Mouse (Mus musculus) heart, postnatal 10 days (tissue): ENCODE data around the gene Cactin. TPM values are rescaled to one million over a fixed set of nuclear protein-coding genes. Genes with fewer than 3 reads are reported as not detected.

Source experiments
- DNase-seq, 2 experiments: peaks; one replicate each; pipeline ENCODE4 v3.0.0; 2021
- intact Hi-C: fragments of 180-260 bp; cut with DNase I; formaldehyde crosslinking; loops from one replicate; pipeline ENCODE4 v1.15.1; 2025
- microRNA-seq, 2 experiments: library from miRNA; unstranded; fragments of <30 nt; microRNA quantifications; one replicate each; pipeline ENCODE4 v1.2.0; 2022
- total RNA-seq, 2 experiments: library from RNA; stranded (reverse); gene quantifications; 2 replicates each; pipeline ENCODE4 v1.2.3; 2021

Gene Cactin
- total RNA-seq, 2 experiments from 2014 or later, result 21.0 to 23.6 TPM

DNA sequence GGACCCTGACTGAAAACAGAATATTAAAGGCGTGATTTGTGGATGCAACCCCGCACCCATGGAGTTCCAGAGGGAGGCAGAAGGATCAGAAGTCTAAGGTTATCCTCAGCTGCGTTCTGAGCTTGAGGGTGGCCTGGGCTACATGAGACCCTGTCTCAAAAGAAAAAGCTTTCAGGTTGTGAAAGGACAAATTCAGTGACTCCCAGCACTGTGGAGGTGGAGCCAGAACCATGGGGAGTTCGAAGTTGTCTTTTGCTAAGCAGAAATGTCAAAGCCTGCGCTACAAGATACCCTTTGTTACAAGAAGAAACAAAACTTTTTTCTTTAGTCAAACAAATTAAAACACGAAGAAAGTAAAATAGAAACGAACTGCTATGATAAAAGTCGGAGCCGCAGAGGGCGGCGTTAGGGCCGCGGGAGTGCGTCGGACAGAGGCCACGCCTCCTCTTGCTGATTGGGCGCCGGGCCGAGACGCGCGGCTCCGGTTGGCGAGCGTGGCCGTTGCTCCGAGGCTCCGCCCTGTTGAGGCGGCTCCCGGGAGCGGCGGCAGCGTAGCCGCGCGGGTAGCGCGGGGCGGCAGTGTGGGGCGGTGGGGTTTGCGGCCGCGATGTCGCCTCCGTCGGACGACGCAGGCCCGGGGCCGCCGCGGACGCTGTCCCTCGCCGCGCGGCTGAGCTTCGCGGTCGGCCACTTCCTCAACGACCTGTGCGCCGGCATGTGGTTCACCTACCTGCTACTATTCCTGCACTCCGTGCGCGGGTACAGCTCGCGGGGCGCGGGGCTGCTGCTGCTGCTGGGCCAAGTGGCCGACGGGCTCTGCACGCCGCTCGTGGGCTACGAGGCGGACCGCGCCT lies 36.3 kb downstream of the Cactin start, which contains the start of gene Mfsd12:
Gene Mfsd12 (plus strand): TSS at position 501 of the 854 bp plus-strand sequence.
- intact Hi-C loops, result no loop called here

DNA sequence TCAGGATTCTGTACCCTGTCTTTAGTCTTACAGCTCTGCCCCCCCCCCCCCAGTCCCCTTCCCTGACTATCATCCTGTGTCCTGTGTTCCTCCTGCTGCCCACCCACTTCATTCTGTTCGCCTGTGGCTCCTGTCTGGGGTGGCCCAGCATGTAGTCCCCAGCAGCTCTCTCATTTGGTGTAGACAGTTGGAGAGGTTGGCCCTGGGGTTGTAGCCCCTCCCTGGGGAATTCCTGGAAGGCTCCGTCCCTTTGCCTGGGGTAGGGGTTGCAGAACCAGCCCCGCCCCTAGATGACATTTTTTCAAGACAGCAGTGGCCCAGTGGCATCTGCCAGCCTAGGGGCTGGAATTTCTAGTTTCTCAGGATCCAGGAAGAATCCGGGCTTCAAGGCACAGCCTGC lies 37.3 kb downstream of the Cactin start:
- intact Hi-C loops, result loop anchor here (2.0 kb wide), 1 partner anchor 19 kb away; no protein-coding TSS in a partner anchor
- DNase-seq, result no peak

More for the DNA sequence above, 36.3 kb downstream of the Cactin start, which contains the start of gene Mfsd12:
- peak; percentile 95 for DNase-seq

DNA sequence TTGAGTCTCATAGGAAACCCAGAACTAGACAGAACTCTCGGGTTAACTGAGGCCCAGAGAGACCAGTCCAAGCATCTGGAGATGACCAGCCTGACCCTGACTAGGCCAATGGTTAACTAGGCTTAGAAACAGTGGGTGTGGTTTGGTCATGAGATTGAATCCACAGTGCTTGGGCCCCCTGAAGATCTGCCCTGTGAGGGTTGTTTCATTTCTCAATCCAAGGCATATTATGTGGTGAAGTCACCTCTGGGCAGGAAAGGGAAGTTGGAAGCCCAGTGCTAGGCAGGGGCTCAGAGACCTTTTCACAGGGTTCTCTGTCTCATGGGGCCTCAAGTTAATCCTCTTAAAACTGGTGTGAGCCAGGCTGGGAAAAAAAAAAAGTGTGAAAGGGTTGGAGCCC lies 37.9 kb downstream of the Cactin start:
- intact Hi-C loops, result loop anchor here (2.0 kb wide), 1 partner anchor 18 kb away; no protein-coding TSS in a partner anchor
- DNase-seq, result no peak

DNA sequence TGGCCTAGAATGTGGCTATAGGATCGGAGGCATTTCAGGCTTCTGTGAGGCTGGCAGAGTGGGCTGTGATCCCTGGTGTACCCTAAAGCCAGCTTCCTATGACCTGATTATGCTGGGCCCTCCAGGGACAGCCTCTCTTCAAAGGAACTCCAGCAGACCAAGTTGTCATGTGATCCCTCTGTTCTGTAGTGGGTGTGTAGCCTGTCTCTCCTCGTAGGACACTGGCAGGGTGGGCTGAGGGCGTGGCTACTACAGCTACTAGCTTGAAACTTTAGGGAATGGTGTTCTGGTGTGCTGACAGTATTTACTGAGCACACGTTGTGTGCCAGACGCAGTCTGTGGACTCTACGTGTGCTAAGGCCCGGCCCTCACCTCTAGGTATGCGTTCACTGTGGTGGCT lies 39.8 kb downstream of the Cactin start:
- intact Hi-C loops, result no loop called here
- DNase-seq, result no peak

DNA sequence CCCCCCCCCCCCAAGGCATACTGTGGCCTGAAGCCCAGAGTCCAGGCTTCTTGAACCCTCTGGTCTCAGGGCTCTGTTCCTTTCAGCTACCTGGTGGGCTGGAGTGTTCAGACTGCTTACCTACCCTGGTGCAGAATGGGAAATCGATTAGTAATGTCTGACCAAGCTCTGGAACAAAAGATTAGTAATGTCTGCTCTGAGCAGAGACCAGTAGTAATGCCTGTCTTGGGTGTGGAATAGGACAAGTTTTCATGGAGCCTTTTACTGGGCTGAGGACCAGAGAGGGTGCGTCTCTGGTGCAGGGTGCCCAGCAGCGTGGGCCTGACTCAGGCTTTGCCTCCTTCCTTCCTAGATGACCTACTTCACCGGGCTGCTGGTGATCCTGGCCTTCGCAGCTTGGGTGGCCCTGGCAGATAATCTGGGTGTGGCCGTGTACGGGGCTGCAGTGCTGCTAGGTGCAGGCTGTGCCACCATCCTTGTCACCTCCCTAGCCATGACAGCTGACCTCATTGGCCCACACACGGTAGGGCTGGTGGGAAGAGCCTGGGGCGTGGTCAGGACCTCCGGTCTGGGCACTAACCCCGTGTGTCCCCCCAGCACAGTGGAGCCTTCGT lies 41.5 kb downstream of the Cactin start:
- no peak for DNase-seq
- intact Hi-C loops, result no loop called here

DNA sequence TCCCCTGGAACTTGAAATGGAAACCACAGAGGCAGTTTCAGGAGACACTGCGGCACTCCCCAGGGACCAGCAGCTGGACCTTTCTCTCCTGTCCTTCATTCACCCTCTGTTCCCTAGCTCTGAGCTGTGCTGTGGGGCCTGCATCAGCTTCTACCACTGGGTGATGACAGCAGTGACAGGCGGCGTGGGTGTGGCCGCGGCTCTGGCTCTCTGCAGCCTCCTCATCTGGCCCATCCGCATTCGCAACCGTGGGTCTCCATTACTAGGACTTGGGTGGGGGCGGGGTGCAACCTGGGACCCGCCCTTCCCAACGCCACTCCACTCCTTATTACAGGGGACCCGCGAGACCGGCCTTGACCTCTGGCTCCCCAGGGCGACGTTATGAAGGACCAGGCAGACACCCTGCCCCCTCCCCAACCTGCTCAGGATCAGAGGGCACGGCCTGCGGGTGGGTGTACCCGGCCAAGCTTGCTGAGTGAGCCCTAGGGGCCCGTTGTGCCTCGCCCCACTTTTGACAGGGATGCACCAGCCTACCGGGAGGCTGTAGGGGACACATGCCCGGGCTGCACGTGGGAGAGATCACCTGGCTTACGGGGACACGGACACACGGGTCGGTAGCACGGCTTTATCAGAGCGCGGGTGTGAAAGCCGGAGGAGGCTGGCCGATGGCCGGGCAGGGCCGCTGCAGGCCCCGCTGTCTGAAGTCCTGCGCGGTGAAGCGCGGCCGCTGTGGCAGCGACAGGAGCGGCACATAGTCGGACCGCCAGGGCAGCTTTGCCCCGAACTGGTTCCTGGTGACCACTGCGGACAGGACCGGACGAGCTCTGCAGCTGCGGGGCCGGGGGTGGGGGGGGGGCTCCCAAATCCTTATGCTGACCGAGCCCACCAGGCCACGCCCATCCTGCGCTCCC lies 42.8 kb downstream of the Cactin start:
- intact Hi-C loops, result no loop called here

DNA sequence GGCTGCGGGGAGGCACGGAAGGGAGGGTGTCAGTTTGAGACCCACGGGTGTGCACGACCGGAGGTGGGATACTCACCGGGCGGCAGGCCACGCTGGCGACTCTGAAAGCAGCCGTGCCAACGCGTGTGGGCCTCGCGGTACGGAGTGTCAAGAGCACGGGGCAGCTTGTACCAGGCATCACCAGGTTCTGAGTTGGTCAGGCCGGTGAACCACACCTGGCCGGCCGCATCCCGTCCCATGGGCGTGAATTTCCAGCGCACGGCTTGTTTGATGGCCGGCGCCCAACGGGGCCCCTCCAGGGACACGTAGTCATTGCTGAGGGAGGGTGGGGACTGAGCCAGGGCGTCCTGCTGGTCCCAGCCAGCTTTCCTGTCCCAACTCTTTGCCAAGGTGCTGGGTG lies 43.8 kb downstream of the Cactin start:
- DNase-seq, result peak; percentile 56 to 63
- intact Hi-C loops, result no loop called here

More for the DNA sequence above, 42.8 kb downstream of the Cactin start:
- peak; percentile 75 to 76 for DNase-seq

DNA sequence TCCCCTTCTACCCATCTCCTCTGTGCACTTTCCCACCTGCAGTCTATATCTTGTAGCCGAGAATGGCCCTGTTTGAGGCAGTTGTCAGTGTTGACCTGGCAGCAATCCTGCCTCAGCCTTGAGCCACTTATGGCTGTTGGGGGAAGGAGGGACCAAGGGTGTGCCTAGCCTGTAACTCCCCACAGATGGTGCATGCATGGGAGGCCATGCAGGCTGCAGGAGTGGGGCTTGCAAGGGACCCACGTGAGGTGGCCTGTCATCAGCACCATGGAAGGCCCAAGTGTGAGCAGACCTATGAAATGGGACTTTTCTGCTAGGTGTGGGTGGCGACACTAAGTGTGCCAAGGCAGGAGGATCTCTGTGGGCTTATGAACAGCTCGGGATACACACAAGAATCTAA lies 44.2 kb downstream of the Cactin start:
- intact Hi-C loops, result no loop called here
- no peak for DNase-seq

DNA sequence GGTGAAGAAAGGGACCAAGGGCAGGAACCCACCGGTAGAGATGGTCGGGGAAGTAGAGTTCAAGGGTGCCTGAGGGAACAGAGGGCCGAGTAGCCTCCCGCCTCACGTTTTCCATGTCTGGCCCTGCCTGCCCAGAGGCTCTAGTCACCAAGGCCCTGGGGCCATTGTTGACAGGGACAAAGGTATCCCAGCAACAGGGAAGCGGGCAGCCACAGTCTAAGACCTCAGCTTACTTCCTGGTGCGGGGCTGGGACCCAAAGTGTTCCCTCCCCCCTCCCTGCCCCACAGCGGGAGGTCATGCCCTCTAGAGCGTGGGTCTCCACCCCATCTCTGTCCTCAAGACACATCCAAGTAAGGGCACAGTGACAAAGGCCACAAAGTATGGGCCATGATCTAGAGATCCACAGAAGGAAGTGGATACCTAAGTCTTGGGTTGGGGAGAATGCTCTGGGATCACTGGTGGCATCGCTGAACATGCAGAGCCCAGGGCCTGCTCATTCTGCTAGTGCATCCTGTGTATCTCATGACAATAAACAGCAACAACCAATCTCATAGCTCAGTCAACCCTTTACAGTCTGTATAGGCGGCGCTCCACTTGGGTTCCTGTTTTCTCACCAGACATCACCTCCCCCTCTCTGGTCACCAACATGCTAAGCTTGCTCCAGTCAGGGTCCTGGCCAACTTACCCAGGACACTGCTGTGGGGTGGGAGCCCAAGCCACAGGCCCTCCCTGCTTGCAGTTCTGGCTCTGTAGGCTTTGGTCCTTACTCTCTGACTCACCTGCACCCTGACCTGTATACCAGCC lies 45.0 kb downstream of the Cactin start, which contains the start of gene 4930404N11Rik:
Gene 4930404N11Rik (minus strand): TSS at position 145 of the 805 bp plus-strand sequence.
- intact Hi-C loops, result no loop called here
- DNase-seq, result no peak

DNA sequence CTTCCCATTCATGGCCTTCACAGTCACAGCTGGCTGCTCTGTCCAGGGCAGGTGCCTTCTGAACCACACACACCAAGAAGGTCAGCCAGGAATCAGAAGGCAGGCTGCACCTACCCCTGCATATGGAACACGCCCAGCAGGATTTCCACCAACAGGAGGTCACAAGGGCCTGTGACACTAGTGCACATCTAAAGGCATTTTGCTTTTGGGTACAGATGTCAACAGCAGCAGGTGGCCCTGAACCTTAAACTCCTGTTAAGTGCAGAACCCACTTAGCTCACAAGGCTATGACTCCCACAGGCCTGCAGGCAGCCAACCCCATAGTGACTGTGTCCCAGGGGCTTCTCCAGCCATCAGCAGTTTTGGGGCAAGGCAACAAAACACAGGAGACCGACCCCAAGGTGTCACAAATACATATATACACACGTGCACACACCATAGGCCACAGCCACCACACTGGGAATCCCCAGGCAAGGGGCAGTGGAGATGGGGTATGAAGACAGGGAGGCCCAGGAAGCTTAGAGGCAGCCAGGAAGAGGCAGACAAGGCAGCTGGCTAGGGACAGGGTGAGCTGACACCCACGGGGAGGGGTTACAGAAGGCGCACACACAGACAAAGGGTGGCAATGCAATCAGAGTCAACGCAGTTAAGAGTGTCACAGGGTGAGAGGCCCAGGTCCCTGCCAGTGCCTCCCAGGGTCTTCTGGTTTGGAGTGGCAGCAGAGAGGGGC lies 45.7 kb downstream of the Cactin start:
- no peak for DNase-seq

DNA sequence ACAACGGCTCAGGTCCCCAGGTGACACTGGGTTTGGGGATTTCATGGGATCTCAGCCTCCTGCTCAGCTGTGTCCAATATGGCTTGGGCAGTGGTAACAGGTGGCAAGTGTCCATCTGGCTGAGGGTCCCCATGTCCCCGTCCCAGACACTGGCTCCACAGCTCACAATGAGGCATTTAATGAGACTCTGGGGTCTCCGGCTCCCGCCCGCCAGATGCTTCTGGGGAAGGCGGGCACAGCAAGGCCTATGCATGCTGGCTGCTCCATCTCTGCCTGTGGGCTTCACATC lies 46.2 kb downstream of the Cactin start:
- DNase-seq, result no peak
- intact Hi-C loops, result no loop called here

More for the DNA sequence above, 45.7 kb downstream of the Cactin start:
- intact Hi-C loops, result no loop called here

DNA sequence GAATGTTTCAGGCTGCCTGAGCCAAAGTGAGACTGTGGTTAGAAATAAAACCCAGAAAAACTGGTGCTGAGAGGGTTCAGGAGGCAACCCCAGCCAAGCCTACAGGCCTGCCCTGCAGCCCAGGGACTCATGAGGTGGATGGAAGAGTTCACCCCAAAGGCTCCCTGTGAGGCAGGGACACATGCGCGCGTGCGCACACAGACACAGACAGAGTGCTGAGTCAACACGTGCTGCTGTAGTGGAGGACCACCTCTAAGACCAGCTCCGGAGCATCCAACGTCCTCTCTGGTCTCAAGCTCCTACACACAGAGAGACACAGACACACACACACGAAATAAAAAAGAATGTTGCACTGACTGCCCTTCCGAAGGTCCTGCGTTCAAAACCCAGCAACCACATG lies 54.4 kb downstream of the Cactin start:
- intact Hi-C loops, result no loop called here
- DNase-seq, result no peak

Small RNA genes within 50 kb of the gene (microRNA-seq; reads per million reads assigned to microRNA genes)
- 12.3 to 24.7 reads per million in 2 experiments for gene Mir3057

Other genes with a start within 250 kb of the Cactin start
- gene Creb3l3, start 222.2 kb upstream of the Cactin start, total RNA-seq, result 1 to 10 TPM; 1.2 to 2.4 TPM
- 100 to 1,000 TPM; 129 to 131 TPM for gene Map2k2, start 215.2 kb upstream of the Cactin start, total RNA-seq
- 10 to 100 TPM; 43.7 to 48.0 TPM for gene Zbtb7a, start 185.9 kb upstream of the Cactin start, total RNA-seq
- 10 to 100 TPM; 14.7 to 17.8 TPM for gene Pias4, start 153.2 kb upstream of the Cactin start, total RNA-seq
- gene Eef2, start 144.5 kb upstream of the Cactin start, total RNA-seq, result 1,000 to 10,000 TPM; 1,333 to 1,385 TPM
- gene Dapk3, start 138.1 kb upstream of the Cactin start, total RNA-seq, result 10 to 100 TPM; 33.3 to 39.1 TPM
- gene 4930442H23Rik, start 137.3 kb upstream of the Cactin start, total RNA-seq, result not detected
- 10 to 100 TPM; 11.6 to 16.5 TPM for gene Nmrk2, start 119.1 kb upstream of the Cactin start, total RNA-seq
- under 1 TPM; 0.24 to 0.30 TPM for gene Atcay, start 90.3 kb upstream of the Cactin start, total RNA-seq
- 1 to 10 TPM; 3.8 TPM for gene Zfr2, start 87.9 kb upstream of the Cactin start, total RNA-seq
- gene Matk, start 68.2 kb upstream of the Cactin start, total RNA-seq, result under 1 TPM; 0.27 to 0.38 TPM
- gene Mrpl54, start 54.2 kb upstream of the Cactin start, total RNA-seq, result 100 to 1,000 TPM in 1 of 2 experiments, 10 to 100 TPM in 1; 93.4 to 108 TPM
- 10 to 100 TPM; 66.5 to 68.3 TPM for gene Apba3, start 54.1 kb upstream of the Cactin start, total RNA-seq
- gene Tjp3, start 29.5 kb upstream of the Cactin start, total RNA-seq, result under 1 TPM; 0.14 to 0.37 TPM
- 10 to 100 TPM; 43.2 to 46.4 TPM for gene Pip5k1c, start 28.1 kb upstream of the Cactin start, total RNA-seq
- 1 to 10 TPM; 7.7 to 8.5 TPM for gene Tbxa2r, start 7.6 kb downstream of the Cactin start, total RNA-seq
- 1 to 10 TPM; 4.8 to 6.1 TPM for gene Gipc3, start 22.2 kb downstream of the Cactin start, total RNA-seq
- 100 to 1,000 TPM in 1 of 2 experiments, 10 to 100 TPM in 1; 88.1 to 105 TPM for gene Hmg20b, start 29.4 kb downstream of the Cactin start, total RNA-seq
- gene Mfsd12, start 36.4 kb downstream of the Cactin start, total RNA-seq, result 10 to 100 TPM; 11.6 to 14.4 TPM
- gene 4930404N11Rik, start 44.7 kb downstream of the Cactin start, total RNA-seq, result 1 to 10 TPM in 1 of 2 experiments, under 1 TPM in 1; 0.42 to 1.1 TPM
- gene Fzr1, start 57.4 kb downstream of the Cactin start, total RNA-seq, result 10 to 100 TPM; 39.7 to 41.2 TPM
- gene Dohh, start 63.3 kb downstream of the Cactin start, total RNA-seq, result 10 to 100 TPM; 53.2 to 57.5 TPM
- gene Gm48551, start 63.4 kb downstream of the Cactin start, total RNA-seq, result under 1 TPM; 0.74 to 0.87 TPM
- gene Gm48552, start 67.9 kb downstream of the Cactin start, total RNA-seq, result under 1 TPM; 0.77 to 0.98 TPM
- gene Smim24, start 71.9 kb downstream of the Cactin start, total RNA-seq, result 1 to 10 TPM; 1.3 to 2.2 TPM
- gene Nfic, start 134.5 kb downstream of the Cactin start, total RNA-seq, result 100 to 1,000 TPM; 139 to 163 TPM
- gene Celf5, start 161.6 kb downstream of the Cactin start, total RNA-seq, result under 1 TPM; 0.32 to 0.48 TPM
- 10 to 100 TPM; 64.0 to 65.0 TPM for gene Ncln, start 175.3 kb downstream of the Cactin start, total RNA-seq
- under 1 TPM; 0.86 to 0.87 TPM for gene S1pr4, start 179.0 kb downstream of the Cactin start, total RNA-seq
- gene Gna15, start 203.1 kb downstream of the Cactin start, total RNA-seq, result under 1 TPM; 0.60 to 0.74 TPM
- gene Gna11, start 224.1 kb downstream of the Cactin start, total RNA-seq, result 10 to 100 TPM; 59.2 to 60.6 TPM
- gene Aes, start 238.4 kb downstream of the Cactin start, total RNA-seq, result 100 to 1,000 TPM; 867 to 890 TPM